Mouse (Mus musculus): Measurements from ENCODE around the gene Ascl4. TPM values are rescaled to one million over a fixed set of nuclear protein-coding genes. Genes with fewer than 3 reads are reported as not detected.
A peak's percentile ranks its signal among the peaks of the same experiment; 100 is the strongest.

The Ascl4 gene
- polyA plus RNA-seq, 1 experiment from 2014 or later, result 0.15 TPM

DNA sequence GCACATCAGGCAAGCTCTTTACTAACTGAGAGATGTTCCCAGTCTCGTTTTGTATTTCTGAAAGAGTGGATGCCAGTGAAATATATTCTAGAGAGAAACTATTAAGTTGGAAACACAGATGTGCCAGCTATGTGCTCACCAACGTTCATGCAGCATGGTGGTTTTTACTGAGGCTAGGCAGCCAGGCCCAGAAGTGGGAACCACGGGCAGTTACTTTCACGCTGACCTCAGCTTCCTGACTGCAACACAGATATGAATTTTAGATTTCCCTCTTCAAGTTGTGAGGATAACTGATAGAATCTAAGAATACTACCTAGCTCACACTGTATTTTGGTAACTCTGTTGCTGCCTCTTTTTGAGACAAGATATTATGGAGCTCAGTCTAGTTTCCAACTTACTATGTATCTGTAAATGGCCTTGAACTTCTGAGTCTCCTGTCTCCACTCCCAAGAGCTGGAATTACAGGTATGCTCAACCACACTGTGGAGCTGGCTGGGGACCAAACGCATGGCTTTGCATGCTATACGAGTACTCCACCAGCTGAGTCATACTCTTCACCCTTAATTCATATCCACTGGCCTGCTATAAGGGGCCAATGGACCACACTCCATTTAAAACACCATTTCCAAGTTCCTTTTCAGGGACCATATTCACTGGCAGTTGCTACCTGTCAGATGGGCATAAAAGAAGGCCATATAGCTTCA, 62.1 kb downstream of the Ascl4 start:
- H3K36me3 ChIP-seq, result no peaks in the 10 kb centered on the region
- no peak overlapping the region for H3K4me3 ChIP-seq (replicated peaks)
- no peaks in the 10 kb centered on the region for H3K9me3 ChIP-seq
- no peak overlapping the region for H3K27ac ChIP-seq
- H3K4me1 ChIP-seq (replicated peaks), result no peaks in the 10 kb centered on the region
- no peak overlapping the region for H3K4me2 ChIP-seq (replicated peaks)
- no peak overlapping the region for H3K9ac ChIP-seq
- H3K27me3 ChIP-seq (replicated peaks), result no peaks in the 10 kb centered on the region
- 73% methylated on average over 6 of the region's 6 CpGs for WGBS
- ATAC-seq, result no peak

DNA sequence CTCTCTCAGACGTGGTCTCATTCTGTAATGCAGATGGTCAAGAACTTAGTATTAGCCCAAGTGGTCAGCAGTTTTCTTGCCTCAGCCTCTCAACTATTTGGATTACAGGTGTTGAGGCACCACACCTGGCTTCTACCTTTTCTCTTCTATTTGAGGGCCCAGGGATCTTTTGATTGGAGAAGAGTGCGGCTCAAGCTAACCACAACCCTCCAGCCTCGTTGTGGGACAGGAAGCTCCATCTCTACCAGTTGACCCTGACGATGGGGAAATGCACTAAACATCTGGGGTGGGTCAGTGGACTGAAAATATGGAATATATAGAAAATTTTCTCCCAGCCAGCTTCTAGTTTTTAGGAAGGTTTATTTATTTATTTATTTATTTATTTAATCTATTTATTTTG, 64.9 kb downstream of the Ascl4 start:
- no peak overlapping the region for H3K9ac ChIP-seq
- 81% methylated on average over 4 of the region's 4 CpGs for WGBS
- no peak for ATAC-seq

DNA sequence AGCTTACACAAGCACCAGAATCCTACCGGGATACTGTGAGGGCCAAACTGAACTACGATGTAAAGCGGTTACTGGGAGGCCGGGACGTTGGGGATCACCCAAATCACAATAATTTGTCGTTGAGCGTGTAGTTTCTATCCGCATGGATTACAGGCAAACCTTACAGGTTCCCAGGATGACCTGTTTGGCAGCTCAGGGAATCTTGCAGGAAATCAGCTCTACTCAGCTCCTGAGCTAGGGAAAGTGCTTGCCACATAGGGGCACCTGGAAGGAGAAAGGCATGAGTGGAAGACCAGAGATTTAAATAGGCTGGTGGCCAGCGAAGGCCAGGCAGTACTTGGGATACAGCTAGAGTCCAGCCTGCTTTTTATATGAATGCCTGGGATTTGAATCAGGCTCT, 66.4 kb downstream of the Ascl4 start:
- Histone ChIP-seq H3K4me1 (replicated peaks) (no peaks in the 10 kb centered on the region), H3K36me3 (no peaks in the 10 kb centered on the region), H3K9ac (no peak overlapping the region), H3K9me3 (no peaks in the 10 kb centered on the region), H3K27ac (no peak overlapping the region), H3K27me3 (replicated peaks) (no peaks in the 10 kb centered on the region), H3K4me3 (replicated peaks) (no peak overlapping the region), H3K4me2 (replicated peaks) (no peak overlapping the region)
- WGBS, result 88% methylated on average over 9 of the region's 9 CpGs
- no peak for ATAC-seq

More for the DNA sequence above, 64.9 kb downstream of the Ascl4 start:
- Histone ChIP-seq H3K27me3 (replicated peaks) (no peaks in the 10 kb centered on the region), H3K4me2 (replicated peaks) (no peak overlapping the region), H3K4me3 (replicated peaks) (no peak overlapping the region), H3K27ac (no peak overlapping the region), H3K9me3 (no peaks in the 10 kb centered on the region), H3K4me1 (replicated peaks) (no peaks in the 10 kb centered on the region), H3K36me3 (no peaks in the 10 kb centered on the region)

DNA sequence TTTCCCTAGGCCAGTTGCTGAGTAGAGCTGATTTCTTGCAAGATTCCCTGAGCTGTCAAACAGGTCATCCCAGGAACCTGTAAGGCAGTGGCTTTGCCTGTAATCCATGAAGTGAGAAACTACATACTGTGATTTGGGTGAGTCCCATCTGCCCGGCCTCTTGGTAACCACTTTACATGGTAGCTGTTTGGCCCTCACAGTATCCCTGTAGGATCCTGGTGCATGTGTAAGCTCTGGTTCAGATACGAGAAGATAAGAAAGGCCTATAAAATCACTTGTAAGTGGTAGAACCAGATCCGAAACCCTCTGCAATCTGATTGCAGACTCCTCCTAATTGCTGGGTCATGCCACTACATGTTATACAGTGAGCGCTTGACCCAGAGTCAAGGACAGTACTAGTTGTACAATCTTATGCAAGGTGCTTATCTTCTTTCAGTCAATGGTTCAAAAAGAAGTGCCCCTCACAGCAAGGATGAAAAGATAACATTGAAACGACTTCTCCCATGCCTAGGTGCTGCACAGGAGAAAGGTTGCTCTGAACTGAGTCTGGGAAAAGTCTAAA, 67.1 kb downstream of the Ascl4 start:
- Histone ChIP-seq H3K9me3 (no peaks in the 10 kb centered on the region), H3K36me3 (no peaks in the 10 kb centered on the region), H3K27me3 (replicated peaks) (no peaks in the 10 kb centered on the region), H3K4me2 (replicated peaks) (no peak overlapping the region), H3K4me1 (replicated peaks) (no peaks in the 10 kb centered on the region), H3K27ac (no peak overlapping the region), H3K9ac (no peak overlapping the region), H3K4me3 (replicated peaks) (no peak overlapping the region)
- WGBS, result 56% methylated on average over 5 of the region's 5 CpGs
- peak; percentile 84 for ATAC-seq

Other genes starting within 250 kb of the Ascl4 start
- gene Pwp1, start 98.2 kb upstream of the Ascl4 start, polyA plus RNA-seq (2015; fragmentation: Nextera tagmentation; extraction: Ambion mirVana), result 64.0 and 65.6 TPM in 2 replicates
- 16.2 TPM in 2 replicates for gene Prdm4, start 10.5 kb upstream of the Ascl4 start, polyA plus RNA-seq (2015; fragmentation: Nextera tagmentation; extraction: Ambion mirVana)
- 158 and 165 TPM in 2 replicates for gene Rtcb, start 30.1 kb downstream of the Ascl4 start, polyA plus RNA-seq (2015; fragmentation: Nextera tagmentation; extraction: Ambion mirVana)
- gene Bpifc, start 84.2 kb downstream of the Ascl4 start, polyA plus RNA-seq (2015; fragmentation: Nextera tagmentation; extraction: Ambion mirVana), result 0.11 TPM in 2 replicates
- 29.5 and 30.0 TPM in 2 replicates for gene Fbxo7, start 94.3 kb downstream of the Ascl4 start, polyA plus RNA-seq (2015; fragmentation: Nextera tagmentation; extraction: Ambion mirVana)

All from intestine, embryonic 15.5 days (tissue).